24 mouse cellular contexts compared by ENCODE assay signal in the genomic region with DNA sequence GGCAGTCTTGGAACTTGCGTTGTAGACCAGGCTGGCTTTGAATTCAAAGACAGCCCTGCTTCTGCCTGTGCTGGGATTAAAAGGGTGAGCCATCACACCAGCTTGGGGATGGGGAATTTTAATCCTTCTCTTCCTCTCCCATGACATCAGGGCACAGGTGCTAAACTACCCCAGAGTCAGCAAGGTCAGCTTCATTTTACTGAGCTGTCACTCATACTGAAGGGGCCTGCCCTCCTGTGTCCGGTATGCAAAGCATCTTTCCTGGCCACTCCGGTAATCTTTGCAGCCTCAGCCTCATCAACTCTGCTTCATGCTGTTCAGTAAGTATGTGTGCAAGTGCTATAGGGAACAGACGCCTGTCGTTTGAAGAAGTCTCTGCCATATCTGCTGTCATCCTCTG.
DNase-seq lines count a peak whose midpoint lies in the region; ATAC-seq and TF ChIP-seq lines count a peak whose summit lies in the region.
"Had no signal": no experiment of that assay in that cellular context is flagged by ENCODE, and none has a peak within 500 bp of the region (broad histone marks: within the 10 kb centered on the region; RNA-seq: fewer than 3 reads in every experiment).

No protein-coding gene starts in this region.

- no peaks in the 10 kb centered on the region for H3K36me3 ChIP-seq in midbrain, embryonic 13.5 days
- no peaks in the 10 kb centered on the region for H3K36me3 ChIP-seq in midbrain, embryonic 10.5 days
- H3K36me3 ChIP-seq in myocyte (ENCODE audit: control insufficient read depth, insufficient read depth), result no peaks in the 10 kb centered on the region
- H3K36me3 ChIP-seq: forebrain, embryonic 15.5 days; heart, embryonic 15.5 days; limb, embryonic 15.5 days; liver, embryonic 15.5 days; neural tube, embryonic 12.5 days had no signal

- H3K79me2 ChIP-seq in myocyte (ENCODE audit: control insufficient read depth, insufficient read depth), result no peaks in the 10 kb centered on the region

- peak; percentile 57 for DNase-seq in embryo, embryonic 10 days (ENCODE audit: low spot score)
- DNase-seq in embryo, embryonic 9.5 days (ENCODE audit: extremely low spot score), result no peak
- DNase-seq in midbrain, embryonic 10.5 days (ENCODE audit: low spot score), result no peak
- peak; percentile 73 for DNase-seq in ZHBTc4 (ENCODE audit: low read depth, low spot score)
- no peak for DNase-seq in heart, postnatal 14 days
- no peak for DNase-seq in spleen, postnatal 4 days (ENCODE audit: low spot score in 2 of 2)
- DNase-seq: adrenal gland, postnatal 10 days; cerebellum, adult 11 months; cerebellum, postnatal 14 days; gastrocnemius, postnatal 36 days; kidney, postnatal 10 days; right cerebral cortex, postnatal 25 days had no signal

- H3K27me3 ChIP-seq in midbrain, embryonic 13.5 days, result peaks cover 3% of the 10 kb centered on the region
- no peaks in the 10 kb centered on the region; the same call in 1 of the 2 replicates for H3K27me3 ChIP-seq in midbrain, embryonic 10.5 days (ENCODE audit: low read depth, poor library complexity, severe bottlenecking)
- H3K27me3 ChIP-seq in myocyte (ENCODE audit: control insufficient read depth, insufficient read depth, insufficient read length), result no peaks in the 10 kb centered on the region
- H3K27me3 ChIP-seq: forebrain, embryonic 15.5 days; heart, embryonic 15.5 days; limb, embryonic 15.5 days; neural tube, embryonic 12.5 days had no signal

- H3ac ChIP-seq in myocyte (ENCODE audit: control insufficient read depth, insufficient read length), result no peak overlapping the region

- H3K4me3 ChIP-seq in midbrain, embryonic 13.5 days (replicated peaks), result no peak overlapping the region
- H3K4me3 ChIP-seq in midbrain, embryonic 10.5 days, result no peak overlapping the region
- H3K4me3 ChIP-seq in myocyte, result no peak overlapping the region
- H3K4me3 ChIP-seq: erythroblast, embryonic 14.5 days; forebrain, embryonic 15.5 days; heart, embryonic 15.5 days; limb, embryonic 15.5 days; liver, embryonic 15.5 days; neural tube, embryonic 12.5 days had no signal

- H3K27ac ChIP-seq in midbrain, embryonic 13.5 days, result 0 out of 2 replicates have a peak overlapping the region, but pooled peaks have one; percentile 10
- H3K27ac ChIP-seq in midbrain, embryonic 10.5 days (replicated peaks), result no peak overlapping the region
- H3K27ac ChIP-seq: forebrain, embryonic 15.5 days; heart, embryonic 15.5 days; limb, embryonic 15.5 days; liver, embryonic 15.5 days; macrophage; neural tube, embryonic 12.5 days; stomach, postnatal 0 days had no signal

- no peak; the same call in 1 of the 2 replicates for ATAC-seq in midbrain, embryonic 13.5 days
- ATAC-seq: activated CD4-positive, CD25-positive, alpha-beta regulatory T cell, adult 4 months; forebrain, embryonic 15.5 days; intestine, embryonic 16.5 days had no signal

- no peak for TF ChIP-seq POLR2A in myocyte (IDR thresholded peaks at IDR 0.05; ENCODE audit: insufficient read length, low read depth)

- H3K4me1 ChIP-seq in midbrain, embryonic 13.5 days (replicated peaks), result peaks cover 40% of the 10 kb centered on the region
- H3K4me1 ChIP-seq in midbrain, embryonic 10.5 days, result peaks cover 52% of the 10 kb centered on the region
- H3K4me1 ChIP-seq: liver, embryonic 15.5 days had no signal

- no peak overlapping the region for H3K4me2 ChIP-seq in midbrain, embryonic 13.5 days (replicated peaks)
- H3K4me2 ChIP-seq in myocyte (ENCODE audit: low read depth), result no peak overlapping the region
- H3K4me2 ChIP-seq: forebrain, embryonic 15.5 days; heart, embryonic 15.5 days; liver, embryonic 15.5 days; neural tube, embryonic 12.5 days had no signal

- intact Hi-C loops in heart, postnatal 14 days (cut with DNase I), result no loop called here

- H3K9ac ChIP-seq in midbrain, embryonic 13.5 days (replicated peaks), result no peak overlapping the region
- H3K9ac ChIP-seq: forebrain, embryonic 15.5 days; heart, embryonic 15.5 days; limb, embryonic 15.5 days; liver, embryonic 15.5 days; neural tube, embryonic 12.5 days had no signal

- 27% methylated on average over 5 of the region's 5 CpGs for WGBS in midbrain, embryonic 13.5 days
- 51% methylated on average over 5 of the region's 5 CpGs for WGBS in midbrain, embryonic 10.5 days

- no peaks in the 10 kb centered on the region for H3K9me3 ChIP-seq in midbrain, embryonic 13.5 days
- H3K9me3 ChIP-seq in midbrain, embryonic 10.5 days (replicated peaks), result no peaks in the 10 kb centered on the region
- H3K9me3 ChIP-seq: forebrain, embryonic 15.5 days; heart, embryonic 15.5 days; limb, embryonic 15.5 days; liver, embryonic 15.5 days; neural tube, embryonic 12.5 days had no signal

TF ChIP-seq in myocyte, 11 proteins besides CTCF, POLR2A, EP300 and RAD21:
- TF ChIP-seq MYOD1 (IDR thresholded peaks at IDR 0.05; ENCODE audit: control insufficient read depth in 1 of 3, insufficient read length in 2 of 3, low read depth in 2 of 3), result peak in 2 of 3 experiments; percentile 46 to 71
- no peak for TF ChIP-seq CEBPB (IDR thresholded peaks at IDR 0.05; ENCODE audit: insufficient read depth, poor library complexity, severe bottlenecking)
TF ChIP-seq in myocyte: peak in this region for 1.

Comparison
In these comparisons a context has a peak if more than half of its experiments do, and no peak if none do; other contexts are left out.
1. DNase-seq: peak in embryo, embryonic 10 days (single experiment) and ZHBTc4 (single experiment); none in embryo, embryonic 9.5 days (single experiment), midbrain, embryonic 10.5 days (single experiment), heart, postnatal 14 days (0 of 2) and spleen, postnatal 4 days (0 of 2).